Mouse (Mus musculus) hindbrain, embryonic 10.5 days (tissue): ENCODE measurements at regions not wholly inside any gene's neighbourhood (a gene's known extent, or its start where the extent isn't known, plus 50 kb on each side); places are given as distances from the start of the nearest gene placed in this dataset.

Experiments
- DNase-seq: peaks from one replicate; pipeline ENCODE4 v3.0.0-alpha.2; 2017; ENCODE audit warnings: low spot score
- H3K27ac ChIP-seq: fragments of 300-500 bp; sonication (generic); 2 replicates; pipeline ENCODE4 v1.5.1; 2016; ENCODE audit warnings: mild to moderate bottlenecking, moderate library complexity
- H3K27me3 ChIP-seq: fragments of 300-500 bp; sonication (generic); 2 replicates; pipeline ENCODE4 v1.6.1; 2016; ENCODE audit warnings: mild to moderate bottlenecking; ENCODE audit not compliant: poor library complexity, insufficient read depth, severe bottlenecking
- H3K36me3 ChIP-seq: fragments of 300-500 bp; sonication (generic); 2 replicates; pipeline ENCODE4 v1.6.1; 2016; ENCODE audit warnings: mild to moderate bottlenecking, moderate library complexity
- H3K4me1 ChIP-seq: fragments of 300-500 bp; sonication (generic); replicated peaks from 2 replicates; pipeline ENCODE4 v1.6.1; 2016; ENCODE audit warnings: mild to moderate bottlenecking
- H3K4me3 ChIP-seq: fragments of 300-500 bp; sonication (generic); 2 replicates; pipeline ENCODE4 v1.5.1; 2016; ENCODE audit warnings: mild to moderate bottlenecking, moderate library complexity
- H3K9me3 ChIP-seq: fragments of 300-500 bp; sonication (generic); 2 replicates; pipeline ENCODE4 v1.6.1; 2016; ENCODE audit warnings: mild to moderate bottlenecking, moderate library complexity
- WGBS: fragments of 180-500 bp; shearing (Covaris S2); methylation state at CpG from one replicate; pipeline ENCODE4 v1.1.7; 2016; 5-methylcytosine and 5-hydroxymethylcytosine counted together

DNA sequence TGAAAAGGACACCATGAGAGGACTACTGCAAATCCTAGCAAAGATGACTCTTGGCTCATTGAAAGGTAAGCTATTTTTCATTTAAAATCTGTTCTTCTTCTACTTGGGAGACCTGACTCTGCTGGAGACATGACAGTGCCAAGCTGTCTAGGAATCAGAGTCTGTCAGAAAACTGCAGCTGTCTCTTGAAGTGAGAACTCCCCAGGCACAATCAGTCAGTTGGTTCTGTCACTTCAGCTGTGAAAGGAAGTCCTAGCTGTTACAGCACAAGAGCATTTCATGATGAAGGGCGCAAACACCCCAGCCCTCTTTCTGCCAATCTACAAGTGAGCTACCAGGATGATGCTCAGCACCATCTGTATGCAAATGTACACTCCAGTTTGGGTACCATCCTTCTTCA lies 442.4 kb downstream of the Ipmk start:
- DNase-seq: no peak
- Histone ChIP-seq H3K9me3 (no peaks in the 10 kb centered on the region), H3K27me3 (no peaks in the 10 kb centered on the region), H3K27ac (no peak overlapping the region), H3K4me1 (no peaks in the 10 kb centered on the region), H3K4me3 (no peak overlapping the region), H3K36me3 (no peaks in the 10 kb centered on the region)
- WGBS: 94% methylated on average over 1 of the region's 1 CpGs

DNA sequence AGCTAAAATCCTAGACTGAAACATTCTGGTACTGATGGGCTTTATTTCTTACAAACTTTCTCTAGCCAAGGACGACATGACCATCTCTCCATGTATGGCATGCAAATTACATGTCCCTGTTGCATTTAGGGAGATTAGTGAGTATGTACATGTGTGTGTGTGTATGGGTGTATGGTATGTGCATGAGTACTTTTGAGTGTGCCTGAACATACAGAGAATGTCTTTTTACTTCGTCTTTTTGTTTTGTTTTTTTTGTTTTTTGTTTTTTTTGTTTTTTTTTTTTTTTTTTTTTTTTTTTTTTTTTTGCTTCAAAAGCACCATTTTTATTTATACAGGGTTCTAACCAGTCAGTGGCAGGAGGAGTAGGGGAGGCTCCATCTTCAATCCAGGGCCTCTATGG lies 451.1 kb downstream of the Ipmk start:
- no peaks in the 10 kb centered on the region for H3K4me1 ChIP-seq
- H3K4me3 ChIP-seq: no peak overlapping the region
- no peak overlapping the region for H3K27ac ChIP-seq
- 79% methylated on average over 2 of the region's 2 CpGs for WGBS
- no peaks in the 10 kb centered on the region for H3K9me3 ChIP-seq
- H3K27me3 ChIP-seq: no peaks in the 10 kb centered on the region
- DNase-seq: no peak
- no peaks in the 10 kb centered on the region for H3K36me3 ChIP-seq

- no peak for DNase-seq
- Histone ChIP-seq H3K4me1 (no peaks in the 10 kb centered on the region), H3K36me3 (no peaks in the 10 kb centered on the region), H3K27me3 (no peaks in the 10 kb centered on the region), H3K4me3 (no peak overlapping the region), H3K9me3 (no peaks in the 10 kb centered on the region), H3K27ac (no peak overlapping the region)
- 82% methylated on average over 3 of the region's 3 CpGs for WGBS
Observed at GRCm38 (mm10) chr10:71802457-71802856, 454.9 kb downstream of the Ipmk start.

DNA sequence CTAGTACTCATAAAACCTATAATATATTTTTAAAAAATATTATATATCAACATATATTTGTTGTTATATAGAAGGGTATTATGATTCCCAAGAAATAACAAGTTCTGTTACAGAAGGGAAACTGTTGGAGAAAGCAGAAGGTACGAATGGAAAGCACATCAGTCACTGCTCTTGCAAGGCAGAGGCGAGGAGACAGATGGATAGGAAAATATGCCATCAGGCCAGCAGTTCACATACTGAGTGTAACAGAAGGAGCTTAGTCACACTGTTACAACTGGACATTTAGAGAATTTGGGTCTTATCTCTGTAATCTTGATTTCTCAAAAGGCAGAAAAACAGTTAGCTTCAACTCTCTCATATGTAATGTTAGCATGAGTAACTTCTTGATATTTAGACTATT lies 485.1 kb downstream of the Ipmk start:
- H3K4me1 ChIP-seq: no peaks in the 10 kb centered on the region
- no peaks in the 10 kb centered on the region for H3K27me3 ChIP-seq
- 82% methylated on average over 2 of the region's 2 CpGs for WGBS
- no peak for DNase-seq
- no peak overlapping the region for H3K4me3 ChIP-seq
- no peak overlapping the region for H3K27ac ChIP-seq
- H3K36me3 ChIP-seq: no peaks in the 10 kb centered on the region
- no peaks in the 10 kb centered on the region for H3K9me3 ChIP-seq

- no peak overlapping the region for H3K4me3 ChIP-seq
- WGBS: 63% methylated on average over 1 of the region's 1 CpGs
- H3K27ac ChIP-seq: no peak overlapping the region
- H3K36me3 ChIP-seq: no peaks in the 10 kb centered on the region
- no peaks in the 10 kb centered on the region for H3K4me1 ChIP-seq
- H3K9me3 ChIP-seq: no peaks in the 10 kb centered on the region
- no peaks in the 10 kb centered on the region for H3K27me3 ChIP-seq
- DNase-seq: no peak
Observed at GRCm38 (mm10) chr10:71835018-71835417, 487.5 kb downstream of the Ipmk start.

DNA sequence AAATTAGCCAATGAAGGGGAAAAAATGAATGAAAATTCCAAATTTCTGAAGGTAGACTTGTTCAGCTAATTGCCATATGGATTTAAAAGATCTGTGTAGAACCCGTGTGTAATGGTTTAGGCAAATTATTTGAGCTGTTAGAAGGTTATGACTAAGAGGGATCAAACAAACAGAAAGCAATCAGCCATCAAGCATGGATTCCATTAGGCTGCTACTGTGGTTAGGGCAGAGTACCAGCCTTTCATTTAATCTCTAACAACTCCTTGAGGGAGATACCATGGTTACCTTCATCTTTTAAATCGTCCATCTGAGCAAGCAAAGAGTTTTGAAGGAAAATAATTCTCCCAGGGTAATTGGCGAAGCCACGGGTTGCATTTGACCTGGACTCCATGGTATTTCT lies 509.5 kb downstream of the Ipmk start:
- no peaks in the 10 kb centered on the region for H3K36me3 ChIP-seq

DNA sequence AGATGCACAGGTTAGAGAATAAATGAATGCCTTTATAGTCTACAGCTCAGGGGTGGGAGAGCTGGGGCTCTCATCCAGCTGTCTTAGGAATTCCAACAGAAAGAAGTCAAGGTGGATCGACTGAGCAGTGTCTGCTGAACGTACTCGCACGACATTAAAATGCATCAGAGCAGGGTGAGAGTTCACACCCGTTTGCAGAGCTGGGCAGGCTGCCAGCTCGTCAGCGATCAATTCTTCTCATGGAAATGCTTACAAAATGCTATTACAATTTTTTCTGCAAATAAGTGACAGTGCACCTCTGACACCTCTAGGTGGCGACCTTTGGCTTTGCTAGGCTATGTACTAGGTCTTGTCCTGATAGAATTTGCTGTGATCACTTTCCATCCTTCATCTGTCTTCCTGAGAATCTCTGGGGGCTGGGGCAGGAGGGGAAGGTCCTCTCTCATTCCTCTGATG lies 510.0 kb downstream of the Ipmk start:
- Histone ChIP-seq H3K27me3 (no peaks in the 10 kb centered on the region), H3K36me3 (no peaks in the 10 kb centered on the region), H3K4me3 (no peak overlapping the region), H3K4me1 (no peaks in the 10 kb centered on the region), H3K9me3 (no peaks in the 10 kb centered on the region), H3K27ac (no peak overlapping the region)
- 58% methylated on average over 8 of the region's 8 CpGs for WGBS
- DNase-seq: peak; percentile 32

More for the DNA sequence above, 509.5 kb downstream of the Ipmk start:
- no peaks in the 10 kb centered on the region for H3K4me1 ChIP-seq
- no peak overlapping the region for H3K4me3 ChIP-seq
- 86% methylated on average over 4 of the region's 4 CpGs for WGBS
- no peaks in the 10 kb centered on the region for H3K27me3 ChIP-seq
- DNase-seq: no peak
- H3K9me3 ChIP-seq: no peaks in the 10 kb centered on the region
- H3K27ac ChIP-seq: no peak overlapping the region

DNA sequence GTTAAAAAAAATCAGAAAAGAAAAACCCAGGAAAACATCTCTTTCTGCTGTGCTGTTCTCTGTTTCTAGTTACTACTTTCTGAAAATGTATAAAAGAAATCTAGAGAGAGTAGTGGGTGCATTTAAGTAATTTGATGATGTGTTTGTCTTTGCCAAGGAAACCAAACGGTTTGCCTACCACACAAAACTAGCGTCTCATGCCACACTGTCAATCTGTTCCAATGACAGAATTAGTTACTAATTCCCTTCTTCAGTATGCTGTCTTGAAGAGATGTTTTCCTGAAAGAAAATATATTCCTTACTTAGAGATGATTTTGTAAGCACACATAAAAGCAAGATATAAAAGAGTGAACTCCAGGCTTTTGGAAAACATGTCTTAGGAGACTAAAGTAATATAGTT lies 546.2 kb downstream of the Ipmk start:
- Histone ChIP-seq H3K9me3 (no peaks in the 10 kb centered on the region), H3K4me1 (no peaks in the 10 kb centered on the region), H3K4me3 (no peak overlapping the region), H3K27ac (no peak overlapping the region), H3K27me3 (no peaks in the 10 kb centered on the region), H3K36me3 (no peaks in the 10 kb centered on the region)
- 85% methylated on average over 2 of the region's 2 CpGs for WGBS
- DNase-seq: no peak

DNA sequence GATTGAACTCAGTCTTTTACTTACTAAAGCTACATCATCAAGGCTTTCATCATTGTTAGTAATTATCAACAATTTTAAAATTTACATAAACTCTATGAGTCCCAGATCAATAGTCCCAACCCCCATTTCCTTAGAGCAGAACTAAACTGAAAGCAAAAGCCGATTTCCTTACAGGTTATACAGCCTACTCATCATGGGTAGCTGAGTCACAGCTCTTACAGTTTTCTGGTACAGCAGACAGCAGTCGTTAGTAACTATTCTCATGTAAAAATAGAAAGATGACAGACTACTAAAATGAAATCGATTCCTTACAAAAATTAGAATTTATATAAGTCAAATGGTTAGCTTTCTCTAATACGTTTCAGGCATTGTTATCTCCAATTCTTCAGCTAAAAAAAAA lies 557.5 kb downstream of the Ipmk start:
- DNase-seq: no peak
- H3K4me1 ChIP-seq: no peaks in the 10 kb centered on the region
- H3K4me3 ChIP-seq: no peak overlapping the region
- no peaks in the 10 kb centered on the region for H3K27me3 ChIP-seq
- H3K27ac ChIP-seq: no peak overlapping the region
- WGBS: 85% methylated on average over 4 of the region's 4 CpGs
- no peaks in the 10 kb centered on the region for H3K36me3 ChIP-seq
- no peaks in the 10 kb centered on the region for H3K9me3 ChIP-seq
